Mouse (Mus musculus) ovary, adult 10 weeks (tissue): ENCODE measurements around the gene Olfr706. TPM values are rescaled to one million over a fixed set of nuclear protein-coding genes. Genes with fewer than 3 reads are reported as not detected.

ENCODE experiments used
- polyA plus RNA-seq: library from polyadenylated mRNA; stranded (reverse); fragments of 350-450 nt; fragmentation: Illumina TruSeq; extraction: RNeasy Lipid Tissue Mini Kit (QIAGEN cat#74804); gene quantifications from one replicate; pipeline ENCODE4 v1.2.3, GENCODE M21; 2014

Olfr706 gene
- not detected for polyA plus RNA-seq

DNA sequence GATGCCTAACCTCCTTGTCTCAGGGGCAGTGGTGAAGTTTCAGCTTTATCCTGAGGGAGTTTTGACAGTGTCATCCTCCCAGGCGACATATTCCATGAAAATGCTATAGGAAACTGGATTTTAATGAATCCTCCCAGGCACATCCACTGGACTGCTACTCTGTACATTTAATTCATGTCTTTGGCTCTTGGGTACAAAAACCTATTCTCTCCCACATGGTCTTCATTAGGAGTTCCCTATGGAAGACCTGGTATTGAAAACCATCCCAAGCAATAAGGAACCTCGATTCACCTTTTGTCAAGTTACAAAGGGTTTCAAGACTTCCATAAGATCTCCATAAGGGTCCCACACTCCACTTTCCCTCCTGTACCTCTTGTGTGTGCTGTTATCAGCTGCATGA is at the start of gene Olfr706:
Olfr706 (minus strand) TSS at position 101 of the 400 bp plus-strand sequence.

GRCm38 (mm10) chr7:106932119-106932518 is 44.2 kb upstream of the Olfr706 start, which contains the start of gene Olfr709-ps1:
Gene Olfr709-ps1, minus strand, starts transcription at chr7:106932219.

DNA sequence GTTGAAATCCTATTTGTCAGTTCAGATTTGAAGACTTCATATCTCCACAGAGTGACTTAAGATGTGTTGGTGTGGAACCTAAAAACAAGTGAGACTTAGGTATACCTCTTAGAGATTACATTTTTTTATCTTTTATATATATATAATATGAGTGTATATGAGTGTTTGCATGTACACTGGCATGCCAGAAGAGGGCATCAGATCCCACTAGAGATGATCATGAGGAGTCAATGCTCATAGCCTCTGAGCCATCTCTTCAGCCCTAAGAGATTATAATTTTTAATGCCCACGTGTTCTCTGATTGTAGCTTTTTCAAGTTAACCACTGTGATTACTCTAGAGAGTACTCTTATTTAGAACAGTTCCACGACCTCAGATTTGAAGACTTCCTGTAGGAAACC is 19.7 kb upstream of the Olfr706 start, which contains the start of gene Olfr1532-ps1:
Olfr1532-ps1 (plus strand) TSS at position 326 of the 400 bp plus-strand sequence.

DNA sequence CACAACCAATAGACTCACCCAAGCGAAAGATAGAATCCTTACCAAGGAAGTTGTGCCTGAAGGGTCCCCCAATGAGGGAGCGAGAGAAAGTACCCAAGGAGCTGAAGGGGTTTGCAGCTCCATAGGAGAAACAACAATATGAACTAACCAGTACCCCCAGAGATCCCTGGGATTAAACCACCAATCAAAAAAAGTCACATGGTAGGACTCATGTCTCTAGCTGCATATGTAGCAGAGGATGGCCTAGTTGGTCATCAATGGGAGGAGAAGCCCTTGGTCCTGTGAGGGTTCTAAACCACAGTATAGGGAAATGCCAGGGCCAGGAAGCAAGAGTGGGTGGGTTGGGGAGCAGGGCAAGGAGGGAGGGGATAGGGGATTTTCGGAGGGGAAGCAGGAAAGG is 13.2 kb upstream of the Olfr706 start, which contains the start of gene Olfr707:
Olfr707 (minus strand) TSS at position 101 of the 400 bp plus-strand sequence.

DNA sequence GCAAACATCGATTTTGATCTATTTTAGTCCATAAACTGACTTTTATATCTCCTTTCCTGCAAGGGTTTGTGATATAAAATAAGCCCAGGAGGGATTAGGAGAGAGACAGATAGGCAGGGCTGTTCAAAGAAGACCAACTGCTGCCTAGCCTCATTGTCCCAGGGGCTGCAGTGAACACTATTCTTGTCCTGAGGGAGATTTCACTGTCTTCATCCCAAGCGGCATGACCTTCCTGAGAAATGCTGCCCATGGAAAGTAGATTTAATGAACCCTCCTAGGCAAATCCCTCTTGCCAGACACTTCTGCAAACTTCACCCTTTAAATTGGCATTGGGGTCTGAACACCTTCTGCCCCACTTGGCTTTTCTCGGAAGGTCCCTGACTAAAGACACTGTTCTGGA is 11.2 kb downstream of the Olfr706 start, which contains the start of gene Olfr705:
Olfr705 (minus strand) TSS at position 101 of the 400 bp plus-strand sequence.

DNA sequence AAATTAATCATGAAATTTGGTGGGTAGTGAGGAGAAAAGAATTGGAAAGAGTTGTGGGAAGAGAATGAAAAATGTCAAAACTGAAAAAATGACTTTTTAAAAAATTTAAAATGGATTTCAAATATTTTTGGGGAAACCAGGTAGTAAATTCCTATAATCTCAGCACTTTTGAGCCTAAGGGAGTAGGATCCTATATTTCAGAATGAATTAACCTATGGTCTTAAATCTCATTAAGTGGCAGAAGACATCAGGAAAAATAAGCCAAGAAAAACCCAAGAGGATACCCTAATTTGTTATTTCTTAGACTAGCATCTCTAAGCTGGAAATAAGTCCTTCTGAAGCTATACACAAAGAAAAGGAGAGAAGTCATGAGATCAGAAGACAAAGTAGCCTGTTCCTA is 25.1 kb downstream of the Olfr706 start, which contains the start of gene Olfr704:
Olfr704 (plus strand) TSS at position 301 of the 400 bp plus-strand sequence.

DNA sequence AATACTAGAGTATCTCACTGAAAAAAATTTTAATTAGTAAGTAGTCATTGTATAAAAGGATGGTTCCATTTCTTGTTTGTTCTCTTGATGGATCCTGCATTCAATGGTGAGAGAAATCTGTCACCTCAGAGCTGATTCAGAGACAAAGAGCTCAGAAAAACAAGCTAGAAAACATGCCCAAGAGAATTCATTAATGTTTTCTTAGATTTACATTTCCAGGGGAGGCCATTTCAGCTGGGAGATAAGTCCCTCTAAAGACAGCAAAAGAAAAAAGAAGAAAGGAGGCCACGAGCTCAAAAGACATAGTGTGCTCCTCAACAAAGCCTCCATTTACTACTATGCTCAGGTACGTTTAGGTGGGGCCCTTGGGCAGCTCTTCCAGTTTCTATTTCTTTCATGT is 44.9 kb downstream of the Olfr706 start, which contains the start of gene Olfr703:
Olfr703 (plus strand) TSS at position 301 of the 400 bp plus-strand sequence.

DNA sequence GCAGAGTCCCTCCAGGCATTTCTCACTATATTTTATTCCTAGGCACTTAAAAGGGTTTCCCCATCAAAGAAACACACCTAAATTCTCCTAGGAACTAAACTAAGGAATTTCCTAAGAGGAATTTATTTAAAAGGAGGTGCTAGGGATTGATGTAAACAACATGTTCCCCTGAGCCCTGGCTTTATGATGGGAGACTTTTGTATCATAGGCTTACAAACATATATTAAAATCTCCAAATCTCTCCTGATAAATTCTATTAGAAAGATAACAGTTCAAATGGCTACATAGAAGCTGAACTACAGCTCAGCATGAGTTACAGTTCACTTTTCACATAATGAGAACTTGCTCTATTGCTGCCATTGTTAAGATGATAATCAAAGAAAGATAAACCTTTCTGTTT is 54.2 kb downstream of the Olfr706 start, which contains the start of gene Olfr702:
Olfr702 (minus strand) TSS at position 101 of the 400 bp plus-strand sequence.

Other genes with a start within 250 kb of the Olfr706 start
- not detected for gene Olfr693, start 207.6 kb downstream of the Olfr706 start, polyA plus RNA-seq
- gene Olfr694, start 196.3 kb downstream of the Olfr706 start, polyA plus RNA-seq: not detected
- not detected for gene Olfr695, start 171.8 kb downstream of the Olfr706 start, polyA plus RNA-seq
- not detected for gene Olfr697, start 145.7 kb downstream of the Olfr706 start, polyA plus RNA-seq
- not detected for gene Olfr698, start 132.8 kb downstream of the Olfr706 start, polyA plus RNA-seq
- gene Olfr699, start 95.0 kb downstream of the Olfr706 start, polyA plus RNA-seq: not detected
- gene Olfr700, start 79.3 kb downstream of the Olfr706 start, polyA plus RNA-seq: not detected
- 0.14 TPM for gene Olfr701, start 74.0 kb downstream of the Olfr706 start, polyA plus RNA-seq
- gene Olfr702, start 54.3 kb downstream of the Olfr706 start, polyA plus RNA-seq: not detected
- not detected for gene Olfr703, start 44.8 kb downstream of the Olfr706 start, polyA plus RNA-seq
- not detected for gene Olfr704, start 25.0 kb downstream of the Olfr706 start, polyA plus RNA-seq
- gene Olfr705, start 11.3 kb downstream of the Olfr706 start, polyA plus RNA-seq: not detected
- gene Olfr707, start 13.1 kb upstream of the Olfr706 start, polyA plus RNA-seq: not detected
- not detected for gene Olfr1532-ps1, start 19.8 kb upstream of the Olfr706 start, polyA plus RNA-seq
- gene Olfr709-ps1, start 44.1 kb upstream of the Olfr706 start, polyA plus RNA-seq: not detected
- gene Olfr710, start 60.1 kb upstream of the Olfr706 start, polyA plus RNA-seq: not detected
- gene Olfr6, start 75.8 kb upstream of the Olfr706 start, polyA plus RNA-seq: not detected
- gene Olfr711, start 87.3 kb upstream of the Olfr706 start, polyA plus RNA-seq: not detected
- not detected for gene Olfr2, start 117.9 kb upstream of the Olfr706 start, polyA plus RNA-seq
- gene Olfr713, start 143.0 kb upstream of the Olfr706 start, polyA plus RNA-seq: not detected
- not detected for gene Olfr714, start 182.8 kb upstream of the Olfr706 start, polyA plus RNA-seq
- not detected for gene Olfr17, start 205.1 kb upstream of the Olfr706 start, polyA plus RNA-seq
- gene Olfr715b, start 222.2 kb upstream of the Olfr706 start, polyA plus RNA-seq: not detected
- not detected for gene Olfr715, start 242.9 kb upstream of the Olfr706 start, polyA plus RNA-seq